Mouse (Mus musculus) lung, embryonic 15.5 days (tissue): Measurements from ENCODE around the gene Prrx2. TPM values are rescaled to one million over a fixed set of nuclear protein-coding genes. Genes with fewer than 3 reads are reported as not detected.

ENCODE experiments used
- ATAC-seq: fragments of 200-750 bp; cut with Nextera tagmentation; 2 replicates; pipeline ENCODE4 v1.8.0; 2017; ENCODE audit warnings: moderate number of reproducible peaks, borderline replicate concordance; ENCODE audit not compliant: low FRiP score, low TSS enrichment; ENCODE audit errors: extremely low read depth
- H3K27ac ChIP-seq: fragments of 300-500 bp; sonication (generic); 2 replicates; pipeline ENCODE4 v1.5.1; 2015; ENCODE audit warnings: moderate library complexity, mild to moderate bottlenecking, inconsistent platforms
- H3K27me3 ChIP-seq: fragments of 300-500 bp; sonication (generic); 2 replicates; pipeline ENCODE4 v1.6.1; 2015; ENCODE audit warnings: inconsistent platforms
- H3K36me3 ChIP-seq: fragments of 300-500 bp; sonication (generic); 2 replicates; pipeline ENCODE4 v1.6.1; 2015; ENCODE audit warnings: inconsistent platforms
- H3K4me1 ChIP-seq: fragments of 300-500 bp; sonication (generic); 2 replicates; pipeline ENCODE4 v1.6.1; 2015; ENCODE audit warnings: inconsistent platforms
- H3K4me2 ChIP-seq: fragments of 300-500 bp; sonication (generic); 2 replicates; pipeline ENCODE4 v1.6.1; 2015; ENCODE audit warnings: inconsistent platforms, mild to moderate bottlenecking, moderate library complexity
- H3K4me3 ChIP-seq: fragments of 300-500 bp; sonication (generic); 2 replicates; pipeline ENCODE4 v1.5.1; 2015; ENCODE audit warnings: mild to moderate bottlenecking, inconsistent platforms
- H3K9ac ChIP-seq: fragments of 300-500 bp; sonication (generic); 2 replicates; pipeline ENCODE4 v1.6.1; 2015; ENCODE audit warnings: inconsistent platforms
- H3K9me3 ChIP-seq: fragments of 300-500 bp; sonication (generic); 2 replicates; pipeline ENCODE4 v1.6.1; 2016; ENCODE audit warnings: inconsistent platforms
- WGBS: fragments of 180-500 bp; shearing (Covaris S2); methylation state at CpG from one replicate; pipeline ENCODE4 v1.1.7; 2015; 5-methylcytosine and 5-hydroxymethylcytosine counted together
- polyA plus RNA-seq: library from polyadenylated mRNA; unstranded; fragments of >200 nt; fragmentation: Nextera tagmentation; extraction: Ambion mirVana; gene quantifications from 2 replicates; pipeline ENCODE4 v1.2.1, GENCODE M21; 2015

Gene Prrx2
- 9.7 and 12.5 TPM in 2 replicates for polyA plus RNA-seq

DNA sequence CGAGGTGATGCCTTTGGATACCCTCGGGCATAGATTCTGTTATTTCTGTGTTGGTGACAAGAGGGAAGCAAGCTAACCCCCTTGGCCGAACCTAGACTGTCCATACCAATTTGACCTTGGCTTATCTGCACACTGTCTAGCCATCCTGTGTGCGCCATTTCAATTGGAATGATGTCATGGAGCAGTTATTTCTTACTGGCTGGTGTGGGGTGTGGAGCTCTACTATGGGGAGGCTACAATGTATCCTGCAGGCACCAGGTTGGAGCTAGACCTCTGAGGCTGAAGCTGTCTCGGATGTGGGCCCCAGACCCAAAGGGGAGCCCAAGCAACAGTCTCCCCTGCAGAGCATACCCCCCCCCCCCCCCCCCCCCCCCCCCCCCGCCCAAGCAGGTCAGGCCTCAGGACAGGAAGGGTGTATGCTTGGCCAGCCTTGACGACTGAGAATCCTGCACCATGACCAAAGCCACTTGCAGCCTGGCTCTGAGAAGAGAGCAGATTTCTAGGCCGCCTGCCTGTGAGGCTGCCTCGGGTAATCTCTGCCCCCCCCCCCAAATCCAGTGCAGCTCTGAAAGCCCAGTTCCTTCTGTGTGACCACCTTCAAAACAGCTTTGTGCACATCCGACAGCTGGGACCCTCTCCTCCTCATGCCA is at the start of gene Prrx2:
Prrx2 (plus strand) TSS at position 600 of the 650 bp plus-strand sequence.
- H3K9me3 ChIP-seq = no peaks in the 10 kb centered on the region
- H3K4me3 ChIP-seq = no peak within 1 kb of the TSS
- peaks cover 9% of the 10 kb centered on the region; the same call in 1 of the 2 replicates for H3K4me1 ChIP-seq
- no peak within 1 kb of the TSS for H3K9ac ChIP-seq
- no peaks in the 10 kb centered on the region for H3K36me3 ChIP-seq
- no peak for ATAC-seq
- WGBS = 65% methylated on average over 9 of the region's 10 CpGs
- no peak within 1 kb of the TSS for H3K4me2 ChIP-seq
- no peak within 1 kb of the TSS for H3K27ac ChIP-seq
- no peaks in the 10 kb centered on the region for H3K27me3 ChIP-seq

DNA sequence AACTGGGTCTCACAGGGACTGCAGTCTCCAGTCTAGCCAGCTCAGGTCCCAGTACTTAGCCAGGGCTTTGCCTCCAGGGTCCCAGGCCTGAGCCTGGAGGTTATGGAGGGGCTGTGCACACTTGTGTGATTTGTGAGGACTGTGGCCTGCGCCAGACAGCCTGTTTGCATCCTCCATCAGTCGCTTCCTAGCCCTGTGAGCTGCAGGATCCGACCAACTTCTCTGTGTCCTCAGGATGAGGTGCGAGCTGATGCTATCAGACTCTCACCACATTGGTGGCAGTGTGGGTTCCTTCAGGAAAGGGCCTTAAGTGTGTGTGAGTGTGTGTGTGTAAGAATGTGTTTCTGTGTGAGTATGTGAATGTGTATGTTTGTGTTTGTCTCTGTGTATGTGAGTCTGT is 47.3 kb upstream of the Prrx2 start:
- no peaks in the 10 kb centered on the region for H3K27me3 ChIP-seq
- H3K4me2 ChIP-seq = no peak overlapping the region
- 39% methylated on average over 4 of the region's 4 CpGs for WGBS
- no peaks in the 10 kb centered on the region for H3K9me3 ChIP-seq
- H3K9ac ChIP-seq = no peak overlapping the region
- H3K36me3 ChIP-seq = no peaks in the 10 kb centered on the region
- no peak for ATAC-seq
- peak overlapping the region; percentile 63 for H3K27ac ChIP-seq
- no peak overlapping the region for H3K4me3 ChIP-seq
- H3K4me1 ChIP-seq = peaks cover 34% of the 10 kb centered on the region

DNA sequence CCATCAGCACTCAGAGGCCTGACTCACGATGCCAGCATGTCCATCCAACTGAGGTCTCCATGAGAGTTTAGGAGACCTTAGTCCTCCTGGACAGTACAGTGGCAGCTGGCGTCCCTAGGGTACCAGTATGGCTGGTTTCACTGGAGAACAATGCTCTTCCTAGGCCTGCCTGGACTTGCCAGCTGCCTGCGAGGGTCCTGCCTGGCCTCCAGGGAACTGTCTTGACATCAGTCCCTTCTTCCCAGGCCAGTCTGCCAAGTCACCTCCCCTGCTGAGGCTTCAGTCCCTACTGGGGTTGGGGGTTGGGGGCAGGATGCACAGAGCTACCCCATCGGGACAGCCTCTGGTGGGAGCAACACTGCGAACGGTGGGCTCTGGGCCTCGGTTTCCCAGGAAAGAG is 42.7 kb upstream of the Prrx2 start:
- H3K36me3 ChIP-seq = no peaks in the 10 kb centered on the region
- H3K4me3 ChIP-seq = no peak overlapping the region
- H3K27ac ChIP-seq = no peak overlapping the region
- H3K4me2 ChIP-seq = no peak overlapping the region
- ATAC-seq = no peak
- no peaks in the 10 kb centered on the region for H3K9me3 ChIP-seq
- 85% methylated on average over 7 of the region's 7 CpGs for WGBS
- H3K4me1 ChIP-seq = peaks cover 33% of the 10 kb centered on the region
- H3K27me3 ChIP-seq = no peaks in the 10 kb centered on the region
- no peak overlapping the region for H3K9ac ChIP-seq

DNA sequence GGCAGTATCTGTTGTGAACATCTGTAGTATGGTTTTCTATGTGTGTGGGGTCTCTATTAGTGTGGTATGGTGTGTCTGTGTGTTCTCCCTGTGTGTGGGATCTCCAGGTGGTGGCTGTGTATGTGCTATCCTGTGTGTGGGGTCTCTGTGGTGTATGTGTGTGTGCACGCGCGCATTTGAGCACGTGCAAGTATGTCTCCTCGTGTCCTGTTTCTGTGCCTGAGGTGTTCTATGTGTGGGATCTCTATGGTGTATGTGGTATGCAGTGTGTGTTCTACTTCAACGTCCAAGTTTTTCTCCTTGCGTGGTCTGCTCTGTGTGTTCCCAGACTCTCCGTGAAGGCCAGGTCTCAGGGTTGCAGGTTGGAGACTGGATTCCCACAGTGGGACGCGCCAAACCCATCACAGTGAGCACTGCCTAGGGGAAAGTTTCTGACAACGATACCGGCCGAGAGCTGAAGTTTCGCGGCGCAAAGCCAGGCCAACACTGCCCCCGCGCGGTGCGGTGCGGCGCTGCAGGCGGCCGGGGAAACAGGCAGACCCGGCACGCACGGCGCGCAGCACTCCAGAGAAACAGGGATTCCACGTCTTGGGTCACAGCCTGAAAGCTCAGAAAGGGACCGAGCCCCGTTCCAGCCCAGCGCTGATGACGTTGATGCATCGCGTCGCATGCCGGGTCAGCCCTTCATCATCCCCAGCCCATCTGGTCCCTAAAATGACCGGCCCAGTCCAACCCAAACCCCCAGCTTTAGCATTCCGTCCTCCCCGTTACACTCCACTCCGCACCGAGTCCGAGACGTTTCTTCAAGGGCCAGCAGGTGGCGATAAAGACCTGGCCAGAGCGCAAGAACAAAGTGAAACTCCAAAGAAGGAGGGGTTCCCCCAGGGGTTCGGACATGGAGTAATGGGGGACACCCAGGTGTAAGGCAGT is 40.3 kb upstream of the Prrx2 start:
- Histone ChIP-seq H3K4me2 (peak overlapping the region; percentile 63), H3K4me1 (peaks cover 30% of the 10 kb centered on the region), H3K9ac (peak overlapping the region; percentile 41), H3K36me3 (no peaks in the 10 kb centered on the region), H3K27ac (peak overlapping the region; percentile 64), H3K9me3 (no peaks in the 10 kb centered on the region), H3K27me3 (no peaks in the 10 kb centered on the region), H3K4me3 (peak overlapping the region; percentile 40)
- peak; percentile 72 for ATAC-seq
- 5% methylated on average over 48 of the region's 48 CpGs for WGBS

DNA sequence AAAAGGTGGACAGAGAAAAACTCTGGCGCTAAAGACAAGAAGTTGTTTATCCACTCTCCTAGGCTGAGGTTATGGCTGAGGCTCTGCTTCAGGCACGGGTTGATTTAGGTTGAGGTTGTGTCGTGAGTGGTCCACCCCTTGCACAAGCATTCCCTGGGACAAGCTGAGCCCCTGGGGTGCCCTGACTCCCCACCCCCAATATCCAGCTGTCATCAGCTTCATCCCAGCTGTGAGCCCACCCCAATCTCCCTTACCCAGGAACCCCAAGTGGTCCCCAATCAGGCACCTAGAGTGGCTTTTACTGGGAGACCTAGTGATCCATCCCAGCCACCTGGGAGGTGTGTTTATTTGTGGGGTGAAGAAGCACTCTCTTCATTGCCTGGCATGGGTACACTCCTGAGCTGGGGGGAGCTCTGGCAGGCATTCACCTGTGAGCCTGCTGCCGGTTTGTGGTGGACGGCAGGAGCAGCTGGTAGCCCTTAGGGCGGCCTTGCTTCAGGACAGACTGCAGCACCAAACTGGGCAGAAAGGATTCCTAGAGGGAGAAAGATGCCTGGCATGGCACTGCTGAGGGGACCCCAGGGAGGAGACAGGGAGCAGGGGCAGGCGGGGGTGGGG is 39.4 kb upstream of the Prrx2 start:
- peak overlapping the region; percentile 63 for H3K4me2 ChIP-seq
- 69% methylated on average over 7 of the region's 7 CpGs for WGBS
- no peaks in the 10 kb centered on the region for H3K9me3 ChIP-seq
- H3K4me3 ChIP-seq = peak overlapping the region; percentile 40; the same call in 1 of the 2 replicates
- H3K4me1 ChIP-seq = peaks cover 30% of the 10 kb centered on the region
- no peaks in the 10 kb centered on the region for H3K36me3 ChIP-seq
- H3K9ac ChIP-seq = no peak overlapping the region
- no peak for ATAC-seq
- 0 out of 2 replicates have a peak, but pooled peaks cover 4% of the 10 kb centered on the region for H3K27me3 ChIP-seq
- H3K27ac ChIP-seq = peak overlapping the region; percentile 76

DNA sequence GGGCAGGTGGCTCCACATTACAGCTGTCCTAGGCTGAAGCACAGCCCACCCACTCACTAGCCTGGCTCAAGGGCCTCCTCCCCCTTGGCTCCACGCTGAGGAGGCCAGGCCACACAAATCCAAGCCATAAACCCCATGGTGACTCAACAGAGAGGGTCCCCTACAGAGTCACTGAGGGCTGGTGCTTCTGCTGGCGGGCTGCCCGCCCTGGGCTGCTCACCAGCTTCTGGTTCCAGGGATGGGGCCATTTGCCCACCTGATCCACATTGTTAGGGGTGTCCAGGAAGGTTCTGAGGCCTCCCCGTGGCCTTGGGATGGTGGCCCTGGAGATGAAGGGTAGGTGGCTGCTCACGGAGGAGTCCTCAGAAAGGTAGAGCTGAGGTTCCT is 38.9 kb upstream of the Prrx2 start:
- Histone ChIP-seq H3K4me2 (peak overlapping the region; percentile 53), H3K27ac (peak overlapping the region; percentile 76), H3K9ac (peak overlapping the region; percentile 13; the same call in 1 of the 2 replicates), H3K9me3 (no peaks in the 10 kb centered on the region), H3K36me3 (no peaks in the 10 kb centered on the region), H3K27me3 (0 out of 2 replicates have a peak, but pooled peaks cover 4% of the 10 kb centered on the region), H3K4me3 (no peak overlapping the region), H3K4me1 (peaks cover 33% of the 10 kb centered on the region)
- WGBS = 71% methylated on average over 5 of the region's 5 CpGs
- ATAC-seq = no peak

DNA sequence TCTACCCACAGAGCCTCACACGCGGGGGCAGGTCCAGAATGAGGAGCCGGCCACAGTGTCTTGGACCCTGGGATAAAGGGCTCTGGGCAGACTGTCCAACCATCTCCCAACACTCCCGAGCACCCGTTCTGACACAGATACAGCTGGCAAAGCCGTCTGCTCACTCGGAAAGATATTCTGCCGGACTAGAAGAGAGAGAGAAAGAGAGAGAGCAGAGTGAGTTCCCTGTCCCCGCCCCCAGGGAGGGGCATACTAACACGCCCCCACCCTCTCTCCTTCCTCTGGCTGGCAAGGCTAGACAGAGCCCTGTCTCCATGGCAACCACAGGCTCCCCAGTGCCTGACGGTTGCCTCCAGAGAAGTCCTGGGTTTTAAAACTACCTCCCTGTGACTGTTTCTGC is 38.4 kb upstream of the Prrx2 start:
- peak; percentile 71 for ATAC-seq
- Histone ChIP-seq H3K36me3 (no peaks in the 10 kb centered on the region), H3K27me3 (peaks cover 5% of the 10 kb centered on the region; the same call in 1 of the 2 replicates), H3K4me1 (peaks cover 38% of the 10 kb centered on the region), H3K4me2 (peak overlapping the region; percentile 53), H3K4me3 (peak overlapping the region; percentile 12), H3K9ac (peak overlapping the region; percentile 13; the same call in 1 of the 2 replicates), H3K27ac (peak overlapping the region; percentile 76), H3K9me3 (no peaks in the 10 kb centered on the region)
- 4% methylated on average over 11 of the region's 11 CpGs for WGBS

DNA sequence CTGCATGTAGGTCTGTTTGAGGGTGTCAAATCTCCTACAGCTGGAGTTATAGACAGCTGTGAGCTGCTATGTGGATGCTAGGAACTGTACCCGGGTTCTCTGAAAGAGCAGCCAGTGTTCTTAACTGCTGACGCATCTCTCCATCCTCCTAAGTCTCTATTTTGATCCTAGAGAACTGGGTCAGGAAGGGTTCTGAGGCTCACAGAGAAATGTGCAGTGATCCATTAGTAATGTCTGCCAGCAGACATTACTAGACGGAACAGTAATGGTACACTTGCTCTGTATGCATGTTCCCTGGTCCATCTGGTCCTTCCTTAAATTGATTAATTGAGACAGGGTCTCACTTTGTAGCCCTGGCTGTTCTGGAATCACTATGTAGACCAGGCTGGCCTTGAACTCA is 35.3 kb upstream of the Prrx2 start:
- WGBS = 79% methylated on average over 3 of the region's 3 CpGs
- H3K27ac ChIP-seq = no peak overlapping the region

DNA sequence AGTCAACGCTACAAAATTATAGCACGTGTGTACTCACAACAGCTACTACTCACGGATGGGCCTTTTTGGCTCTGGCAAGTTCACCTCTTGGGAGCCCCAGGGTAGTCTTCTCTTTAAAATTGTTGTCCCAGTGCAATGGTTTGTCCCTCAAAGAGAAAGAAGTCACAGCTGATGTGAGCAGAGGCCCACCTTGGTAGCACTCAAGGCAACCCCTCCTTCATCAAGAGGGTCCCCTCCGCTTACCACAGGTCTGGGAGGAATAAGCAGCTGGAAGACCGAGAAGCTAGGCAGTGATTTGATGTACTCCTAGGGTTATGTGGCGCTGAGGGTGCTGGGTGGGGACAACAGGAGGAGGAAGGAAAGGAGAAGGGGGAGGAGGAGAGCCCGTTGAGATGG is 34.1 kb upstream of the Prrx2 start:
- no peak overlapping the region for H3K27ac ChIP-seq
- WGBS = 26% methylated on average over 7 of the region's 7 CpGs
- peaks cover 31% of the 10 kb centered on the region for H3K4me1 ChIP-seq
- H3K36me3 ChIP-seq = no peaks in the 10 kb centered on the region
- H3K9ac ChIP-seq = no peak overlapping the region
- peak overlapping the region; percentile 45 for H3K4me3 ChIP-seq
- H3K9me3 ChIP-seq = no peaks in the 10 kb centered on the region
- ATAC-seq = no peak
- H3K4me2 ChIP-seq = peak overlapping the region; percentile 97
- peaks cover 17% of the 10 kb centered on the region; the same call in 1 of the 2 replicates for H3K27me3 ChIP-seq

More for the DNA sequence above, 35.3 kb upstream of the Prrx2 start:
- peaks cover 41% of the 10 kb centered on the region for H3K4me1 ChIP-seq
- H3K9ac ChIP-seq = no peak overlapping the region
- peaks cover 17% of the 10 kb centered on the region; the same call in 1 of the 2 replicates for H3K27me3 ChIP-seq
- H3K4me3 ChIP-seq = no peak overlapping the region
- H3K36me3 ChIP-seq = no peaks in the 10 kb centered on the region
- no peaks in the 10 kb centered on the region for H3K9me3 ChIP-seq
- ATAC-seq = no peak
- H3K4me2 ChIP-seq = no peak overlapping the region

DNA sequence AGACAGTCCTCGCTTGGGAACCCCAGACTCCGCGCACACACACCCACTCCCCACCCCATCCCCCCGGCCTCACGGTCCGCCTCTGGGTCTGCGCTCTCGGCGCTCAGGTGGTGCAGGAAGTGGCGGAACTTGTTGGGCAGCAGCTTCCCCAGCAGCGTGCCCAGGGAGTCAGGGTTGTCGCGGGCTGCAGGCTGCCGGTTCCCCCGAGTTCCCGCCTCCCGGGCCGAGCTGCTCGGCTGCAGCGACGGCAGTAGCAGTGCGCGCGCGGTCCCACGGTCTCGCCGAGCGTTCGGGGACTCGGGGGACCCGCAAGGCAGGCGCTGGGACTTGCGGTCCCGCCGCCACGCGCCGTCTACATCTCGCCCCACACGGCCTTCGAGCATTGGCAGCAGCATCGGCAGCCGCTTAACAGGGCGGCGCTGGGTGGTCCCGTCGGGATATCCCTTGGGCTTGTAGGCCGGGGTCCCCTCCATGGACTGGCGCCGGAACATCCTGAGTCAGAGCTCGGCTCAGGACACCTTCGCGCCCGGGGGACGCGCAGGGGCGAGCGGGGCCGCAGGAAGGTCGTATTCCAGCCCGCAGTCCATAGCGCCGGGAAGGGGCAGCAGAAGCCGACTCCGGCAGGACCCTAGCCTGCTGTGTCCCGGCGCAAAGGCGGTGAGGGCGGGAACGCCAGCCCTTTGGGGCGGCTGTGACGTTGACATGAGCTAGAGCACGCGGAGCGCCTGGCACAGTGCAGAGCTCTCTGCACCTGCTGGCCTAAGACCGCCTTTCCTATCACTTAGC is 33.5 kb upstream of the Prrx2 start:
- H3K27me3 ChIP-seq = peaks cover 17% of the 10 kb centered on the region; the same call in 1 of the 2 replicates
- peak overlapping the region; percentile 45 for H3K4me3 ChIP-seq
- H3K27ac ChIP-seq = no peak overlapping the region
- 1% methylated on average over 77 of the region's 77 CpGs for WGBS
- ATAC-seq = peak; percentile 56; the same call in 1 of the 2 replicates
- H3K9ac ChIP-seq = peak overlapping the region; percentile 47
- peaks cover 30% of the 10 kb centered on the region for H3K4me1 ChIP-seq
- peak overlapping the region; percentile 97 for H3K4me2 ChIP-seq
- H3K9me3 ChIP-seq = no peaks in the 10 kb centered on the region
- H3K36me3 ChIP-seq = no peaks in the 10 kb centered on the region

DNA sequence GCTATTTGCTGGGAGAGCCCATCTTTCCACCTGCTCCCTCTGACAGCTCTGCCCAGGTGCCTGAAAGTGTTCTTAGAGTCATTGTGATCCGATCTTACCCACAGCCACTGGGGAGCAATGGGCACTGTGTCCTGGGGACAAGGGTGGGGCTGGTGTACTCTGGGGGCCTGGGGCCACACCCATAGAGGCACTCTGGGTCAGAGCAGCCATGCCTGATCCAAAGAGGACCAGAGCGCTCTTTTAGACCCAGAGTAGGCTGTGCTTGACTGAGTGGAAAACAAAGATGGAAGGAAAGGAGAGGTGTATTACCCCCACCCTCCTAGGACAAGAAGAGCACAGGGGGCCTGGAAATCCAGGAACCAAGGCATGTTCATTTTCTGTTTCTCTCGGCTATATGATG is 31.2 kb upstream of the Prrx2 start, which contains the start of gene 1700001O22Rik:
1700001O22Rik (minus strand) TSS at position 58 of the 400 bp plus-strand sequence.
- Histone ChIP-seq H3K36me3 (no peaks in the 10 kb centered on the region), H3K4me2 (no peak within 1 kb of the TSS), H3K9ac (no peak within 1 kb of the TSS), H3K4me3 (no peak within 1 kb of the TSS), H3K27me3 (peaks cover 17% of the 10 kb centered on the region; the same call in 1 of the 2 replicates), H3K27ac (no peak within 1 kb of the TSS), H3K9me3 (no peaks in the 10 kb centered on the region), H3K4me1 (peaks cover 33% of the 10 kb centered on the region)
- WGBS = 72% methylated on average over 3 of the region's 3 CpGs
- ATAC-seq = no peak
